Mouse (Mus musculus) stomach, postnatal 0 days (tissue): ENCODE results near the gene Skp1a. TPM values are rescaled to one million over a fixed set of nuclear protein-coding genes. Genes with fewer than 3 reads are reported as not detected.

Source experiments
- ATAC-seq: fragments of 200-750 bp; cut with Nextera tagmentation; 2 replicates; pipeline ENCODE4 v1.8.0; 2017; ENCODE audit not compliant: low FRiP score, low TSS enrichment
- DNase-seq: peaks from one replicate; pipeline ENCODE4 v3.0.0-alpha.2; 2016; ENCODE audit warnings: low spot score
- H3K27ac ChIP-seq: fragments of 300-500 bp; sonication (generic); replicated peaks from 2 replicates; pipeline ENCODE4 v1.5.1; 2014; ENCODE audit warnings: mild to moderate bottlenecking, control low read depth
- H3K27me3 ChIP-seq: fragments of 300-500 bp; sonication (generic); 2 replicates; pipeline ENCODE4 v1.6.1; 2014; ENCODE audit warnings: low read length; ENCODE audit not compliant: control insufficient read depth, insufficient read depth
- H3K36me3 ChIP-seq: fragments of 300-500 bp; sonication (generic); 2 replicates; pipeline ENCODE4 v1.6.1; 2014; ENCODE audit warnings: low read length, mixed read lengths; ENCODE audit not compliant: control insufficient read depth, insufficient read depth
- H3K4me1 ChIP-seq: fragments of 300-500 bp; sonication (generic); replicated peaks from 2 replicates; pipeline ENCODE4 v1.6.1; 2014; ENCODE audit warnings: antibody characterized with exemption; ENCODE audit not compliant: control insufficient read depth, insufficient read depth
- H3K4me2 ChIP-seq: fragments of 300-500 bp; sonication (generic); replicated peaks from 2 replicates; pipeline ENCODE4 v1.6.1; 2014; ENCODE audit warnings: low read depth, mild to moderate bottlenecking, control low read depth, moderate library complexity
- H3K4me3 ChIP-seq: fragments of 300-500 bp; sonication (generic); 2 replicates; pipeline ENCODE4 v1.5.1; 2014; ENCODE audit warnings: low read depth, low read length, control low read depth
- H3K9ac ChIP-seq: fragments of 300-500 bp; sonication (generic); 2 replicates; pipeline ENCODE4 v1.6.1; 2014; ENCODE audit warnings: mild to moderate bottlenecking, low read length, control low read depth, mixed read lengths
- H3K9me3 ChIP-seq: fragments of 300-500 bp; sonication (generic); 2 replicates; pipeline ENCODE4 v1.6.1; 2016; ENCODE audit warnings: low read length; ENCODE audit not compliant: control insufficient read depth
- CTCF ChIP-seq: IDR thresholded peaks from 2 replicates; pipeline ENCODE4 v1.5.1; 2016; ENCODE audit warnings: antibody characterized with exemption, low read depth, mild to moderate bottlenecking, moderate library complexity
- EP300 ChIP-seq: optimal IDR thresholded peaks from 2 replicates; pipeline ENCODE3; 2016; ENCODE audit warnings: antibody characterized with exemption
- WGBS: fragments of 180-500 bp; shearing (Covaris S2); extraction: QIAGEN DNeasy Blood & Tissue Kit; methylation state at CpG from one replicate; pipeline ENCODE4 v1.1.7; 2014; 5-methylcytosine and 5-hydroxymethylcytosine counted together
- polyA plus RNA-seq: library from polyadenylated mRNA; unstranded; fragments of >200 nt; fragmentation: Nextera tagmentation; extraction: Ambion mirVana; gene quantifications from 2 replicates; pipeline ENCODE4 v1.2.1, GENCODE M21; 2015

The Skp1a gene
- polyA plus RNA-seq, 1 experiment from 2014 or later = 542 TPM

DNA sequence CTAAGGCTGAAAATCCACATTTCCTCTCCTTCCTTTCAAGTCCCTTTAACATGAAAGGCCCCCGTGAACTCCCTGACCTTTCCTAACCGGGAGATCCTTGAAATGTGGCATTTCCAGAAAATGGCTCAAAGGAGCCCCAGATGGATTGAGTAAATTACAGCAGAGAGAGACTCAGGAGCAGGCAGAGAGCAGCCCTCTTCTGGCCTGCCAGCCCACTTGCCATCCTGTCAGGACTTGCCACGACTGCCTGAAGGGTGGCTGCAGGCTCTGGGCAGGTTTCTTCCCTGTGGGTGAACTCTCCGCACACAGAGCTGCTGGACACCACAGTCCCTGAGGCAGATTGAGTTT is 55.1 kb downstream of the Skp1a start:
- no peaks in the 10 kb centered on the region for H3K36me3 ChIP-seq
- no peaks in the 10 kb centered on the region for H3K9me3 ChIP-seq
- no peak overlapping the region for H3K4me3 ChIP-seq
- WGBS = 30% methylated on average over 4 of the region's 4 CpGs
- peaks cover 2% of the 10 kb centered on the region; the same call in 1 of the 2 replicates for H3K4me1 ChIP-seq
- H3K27me3 ChIP-seq = no peaks in the 10 kb centered on the region
- TF ChIP-seq EP300 = no peak
- TF ChIP-seq CTCF = no peak
- no peak overlapping the region for H3K9ac ChIP-seq
- no peak overlapping the region for H3K4me2 ChIP-seq
- no peak for DNase-seq
- H3K27ac ChIP-seq = no peak overlapping the region
- no peak for ATAC-seq

DNA sequence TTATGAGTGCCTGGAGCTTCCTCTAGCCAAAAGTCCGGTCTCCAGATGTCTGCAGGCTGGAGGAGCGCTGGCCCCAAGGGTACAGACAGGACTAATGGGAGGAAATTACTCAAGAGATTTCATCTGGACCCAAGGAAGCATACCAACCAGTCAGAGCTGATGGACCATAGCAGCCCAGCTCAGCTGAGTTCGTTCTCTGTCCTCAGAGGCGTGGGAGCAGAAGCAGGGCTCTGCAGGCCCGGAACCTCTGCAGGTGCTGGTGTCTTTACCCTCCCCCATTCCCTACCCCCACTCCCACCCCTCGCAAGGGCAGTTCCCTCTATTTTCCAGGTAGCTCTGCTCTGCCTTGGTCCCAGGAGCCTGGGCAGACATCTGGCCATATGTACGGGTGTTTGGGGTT is 60.6 kb downstream of the Skp1a start:
- TF ChIP-seq CTCF (no peak), EP300 (no peak)
- no peak overlapping the region for H3K4me2 ChIP-seq
- H3K27me3 ChIP-seq = no peaks in the 10 kb centered on the region
- no peaks in the 10 kb centered on the region for H3K4me1 ChIP-seq
- no peaks in the 10 kb centered on the region for H3K9me3 ChIP-seq
- H3K36me3 ChIP-seq = no peaks in the 10 kb centered on the region
- no peak overlapping the region for H3K9ac ChIP-seq
- 62% methylated on average over 7 of the region's 7 CpGs for WGBS
- no peak overlapping the region for H3K4me3 ChIP-seq
- ATAC-seq (no peak), DNase-seq (no peak)
- H3K27ac ChIP-seq = no peak overlapping the region

DNA sequence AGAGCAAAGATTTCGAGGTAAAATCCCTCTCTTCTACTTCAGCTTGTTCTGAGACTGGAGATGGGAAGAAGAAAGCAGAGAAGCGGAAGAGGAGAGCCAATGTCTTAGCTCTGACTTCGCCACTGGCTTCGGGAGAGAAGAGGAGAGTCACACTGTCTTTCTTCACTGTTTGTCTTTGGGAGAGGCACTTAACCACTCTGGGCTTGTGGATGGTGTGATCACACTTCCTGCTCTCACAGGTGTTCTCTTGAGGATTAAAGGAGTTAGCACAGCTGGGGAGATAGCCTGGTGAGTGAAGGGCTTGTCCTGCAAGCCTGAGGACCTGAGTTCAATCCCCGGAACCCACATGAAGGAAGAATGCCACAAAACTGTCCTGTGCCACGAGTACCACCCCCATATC is 61.1 kb downstream of the Skp1a start:
- Histone ChIP-seq H3K36me3 (no peaks in the 10 kb centered on the region), H3K9ac (no peak overlapping the region), H3K27me3 (no peaks in the 10 kb centered on the region), H3K27ac (no peak overlapping the region), H3K4me3 (no peak overlapping the region), H3K9me3 (no peaks in the 10 kb centered on the region), H3K4me1 (no peaks in the 10 kb centered on the region), H3K4me2 (no peak overlapping the region)
- ATAC-seq (no peak), DNase-seq (no peak)
- no peak for TF ChIP-seq EP300
- TF ChIP-seq CTCF = no peak
- WGBS = 68% methylated on average over 6 of the region's 6 CpGs

DNA sequence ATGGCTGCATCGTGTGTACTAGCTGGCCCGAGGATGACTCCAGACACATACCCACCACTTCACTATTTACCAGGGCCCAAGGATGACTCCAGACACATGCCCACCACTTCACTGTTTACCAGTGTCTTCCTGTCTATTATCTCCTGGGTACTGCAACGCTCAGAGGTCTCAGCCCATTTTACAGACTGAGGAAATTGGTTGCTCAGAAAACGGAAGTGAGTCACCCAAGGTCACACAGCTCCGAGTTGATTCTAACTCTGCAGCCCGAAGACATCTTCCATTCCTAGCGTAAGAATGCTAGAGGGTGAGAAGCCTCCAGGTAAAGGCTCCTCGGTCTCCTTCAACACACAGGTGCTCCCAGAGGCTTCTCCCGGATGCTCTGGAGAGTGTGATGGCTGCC is 62.3 kb downstream of the Skp1a start:
- WGBS = 76% methylated on average over 9 of the region's 9 CpGs

More for the DNA sequence above, 62.3 kb downstream of the Skp1a start:
- DNase-seq (no peak), ATAC-seq (no peak)
- Histone ChIP-seq H3K27ac (no peak overlapping the region), H3K9me3 (no peaks in the 10 kb centered on the region), H3K4me1 (no peaks in the 10 kb centered on the region), H3K4me3 (no peak overlapping the region), H3K4me2 (no peak overlapping the region), H3K36me3 (no peaks in the 10 kb centered on the region), H3K27me3 (no peaks in the 10 kb centered on the region), H3K9ac (no peak overlapping the region)
- TF ChIP-seq EP300 (no peak), CTCF (no peak)

Other genes with a start within 250 kb of the Skp1a start
- 182 and 183 TPM in 2 replicates for gene Ube2b, start 231.2 kb upstream of the Skp1a start, polyA plus RNA-seq
- 4.8 and 5.5 TPM in 2 replicates for gene Cdkl3, start 227.8 kb upstream of the Skp1a start, polyA plus RNA-seq
- gene Ppp2ca, start 133.3 kb upstream of the Skp1a start, polyA plus RNA-seq = 63.8 and 66.5 TPM in 2 replicates
- gene Olfr1373, start 86.5 kb upstream of the Skp1a start, polyA plus RNA-seq = not detected in 2 replicates
- not detected in 2 replicates for gene Olfr1371, start 18.0 kb upstream of the Skp1a start, polyA plus RNA-seq
- gene Tcf7, start 51.0 kb downstream of the Skp1a start, polyA plus RNA-seq = 3.6 and 3.7 TPM in 2 replicates
- 189 and 193 TPM in 2 replicates for gene Vdac1, start 128.9 kb downstream of the Skp1a start, polyA plus RNA-seq
- gene 9530068E07Rik, start 164.4 kb downstream of the Skp1a start, polyA plus RNA-seq = 104 and 115 TPM in 2 replicates